Mouse (Mus musculus) lung, embryonic 14.5 days (tissue): ENCODE measurements at regions not wholly inside any gene's neighbourhood (a gene's known extent, or its start where the extent isn't known, plus 50 kb on each side); places are given as distances from the start of the nearest gene placed in this dataset.

Experiments
- ATAC-seq: fragments of 200-750 bp; cut with Nextera tagmentation; 2 replicates; pipeline ENCODE4 v1.8.0; 2017; ENCODE audit warnings: mild to moderate bottlenecking, moderate TSS enrichment, moderate library complexity; ENCODE audit not compliant: insufficient read depth
- DNase-seq: peaks from one replicate; pipeline ENCODE4 v3.0.0-alpha.2; 2015
- H3K27ac ChIP-seq: fragments of 300-500 bp; sonication (generic); 2 replicates; pipeline ENCODE4 v1.5.1; 2014; ENCODE audit warnings: low read depth, mild to moderate bottlenecking, moderate library complexity
- H3K27me3 ChIP-seq: fragments of 300-500 bp; sonication (generic); 2 replicates; pipeline ENCODE4 v1.6.1; 2014; ENCODE audit warnings: low read length, control low read depth; ENCODE audit not compliant: insufficient read depth
- H3K36me3 ChIP-seq: fragments of 300-500 bp; sonication (generic); 2 replicates; pipeline ENCODE4 v1.6.1; 2014; ENCODE audit warnings: control low read depth; ENCODE audit not compliant: insufficient read depth
- H3K4me1 ChIP-seq: fragments of 300-500 bp; sonication (generic); 2 replicates; pipeline ENCODE4 v1.6.1; 2014; ENCODE audit warnings: antibody characterized with exemption, control low read depth; ENCODE audit not compliant: insufficient read depth
- H3K4me2 ChIP-seq: fragments of 300-500 bp; sonication (generic); 2 replicates; pipeline ENCODE4 v1.6.1; 2014; ENCODE audit warnings: mild to moderate bottlenecking
- H3K4me3 ChIP-seq: fragments of 300-500 bp; sonication (generic); 2 replicates; pipeline ENCODE4 v1.5.1; 2014; ENCODE audit warnings: low read depth, low read length
- H3K9ac ChIP-seq: fragments of 300-500 bp; sonication (generic); 2 replicates; pipeline ENCODE4 v1.6.1; 2014
- H3K9me3 ChIP-seq: fragments of 300-500 bp; sonication (generic); 2 replicates; pipeline ENCODE4 v1.6.1; 2016; ENCODE audit warnings: low read depth, low read length, control low read depth
- CTCF ChIP-seq: IDR thresholded peaks from 2 replicates; pipeline ENCODE4 v1.5.1; 2016; ENCODE audit warnings: antibody characterized with exemption, low read depth
- WGBS: fragments of 180-500 bp; shearing (Covaris S2); extraction: QIAGEN DNeasy Blood & Tissue Kit; methylation state at CpG from one replicate; pipeline ENCODE4 v1.1.7; 2014; 5-methylcytosine and 5-hydroxymethylcytosine counted together

DNA sequence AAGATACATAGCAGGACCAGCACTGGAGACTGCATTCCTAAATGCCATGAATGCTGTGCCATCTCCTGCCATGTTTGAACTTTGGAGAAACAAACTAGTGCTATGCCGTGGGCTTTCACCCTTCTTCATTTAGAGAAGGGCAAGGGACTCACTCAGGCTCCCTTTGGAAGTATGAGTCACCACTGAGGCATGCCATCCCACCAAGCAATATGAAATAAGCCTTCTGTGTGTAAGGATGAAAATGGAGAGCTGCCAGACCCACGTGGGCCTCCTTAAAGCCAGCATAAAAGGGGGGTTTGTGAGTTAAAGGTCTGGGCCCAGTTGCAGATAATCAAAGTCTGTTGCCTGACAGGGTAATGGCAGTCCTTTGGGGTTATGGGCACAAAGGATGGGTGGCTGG, 159.0 kb downstream of the H2al1j start:
- Histone ChIP-seq H3K4me1 (0 out of 2 replicates have a peak, but pooled peaks cover 3% of the 10 kb centered on the region), H3K27me3 (no peaks in the 10 kb centered on the region), H3K9me3 (no peaks in the 10 kb centered on the region), H3K36me3 (no peaks in the 10 kb centered on the region), H3K4me3 (no peak overlapping the region), H3K9ac (no peak overlapping the region), H3K4me2 (no peak overlapping the region), H3K27ac (peak overlapping the region; percentile 30; the same call in 1 of the 2 replicates)
- DNase-seq (peak; percentile 51), ATAC-seq (peak; percentile 33; the same call in 1 of the 2 replicates)
- 35% methylated on average over 2 of the region's 2 CpGs for WGBS
- no peak for TF ChIP-seq CTCF

DNA sequence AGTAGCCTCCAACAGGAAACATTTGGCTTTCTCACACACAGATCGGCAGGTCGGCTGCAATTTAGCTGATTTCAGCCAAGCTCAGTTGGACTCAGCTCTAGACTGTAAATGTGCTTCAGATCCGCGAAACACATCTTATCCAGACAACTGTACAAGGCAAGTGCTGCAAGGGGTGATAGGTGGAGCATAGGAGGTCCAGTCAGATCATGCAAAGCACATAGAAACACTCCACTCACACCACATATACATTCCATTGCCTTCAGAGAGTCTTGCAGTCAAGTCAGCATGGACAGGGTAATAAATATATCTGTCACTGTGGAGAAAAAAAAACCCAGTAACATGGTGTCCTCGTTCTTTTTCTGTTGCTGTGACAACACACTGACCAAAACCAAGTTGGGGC, 160.3 kb downstream of the H2al1j start:
- Histone ChIP-seq H3K4me2 (no peak overlapping the region), H3K4me1 (0 out of 2 replicates have a peak, but pooled peaks cover 3% of the 10 kb centered on the region), H3K9ac (no peak overlapping the region), H3K36me3 (no peaks in the 10 kb centered on the region), H3K27me3 (no peaks in the 10 kb centered on the region), H3K4me3 (no peak overlapping the region), H3K27ac (no peak overlapping the region), H3K9me3 (no peaks in the 10 kb centered on the region)
- no peak for TF ChIP-seq CTCF
- ATAC-seq (peak; percentile 74; the same call in 1 of the 2 replicates), DNase-seq (peak; percentile 57)
- WGBS, result 34% methylated on average over 5 of the region's 5 CpGs

DNA sequence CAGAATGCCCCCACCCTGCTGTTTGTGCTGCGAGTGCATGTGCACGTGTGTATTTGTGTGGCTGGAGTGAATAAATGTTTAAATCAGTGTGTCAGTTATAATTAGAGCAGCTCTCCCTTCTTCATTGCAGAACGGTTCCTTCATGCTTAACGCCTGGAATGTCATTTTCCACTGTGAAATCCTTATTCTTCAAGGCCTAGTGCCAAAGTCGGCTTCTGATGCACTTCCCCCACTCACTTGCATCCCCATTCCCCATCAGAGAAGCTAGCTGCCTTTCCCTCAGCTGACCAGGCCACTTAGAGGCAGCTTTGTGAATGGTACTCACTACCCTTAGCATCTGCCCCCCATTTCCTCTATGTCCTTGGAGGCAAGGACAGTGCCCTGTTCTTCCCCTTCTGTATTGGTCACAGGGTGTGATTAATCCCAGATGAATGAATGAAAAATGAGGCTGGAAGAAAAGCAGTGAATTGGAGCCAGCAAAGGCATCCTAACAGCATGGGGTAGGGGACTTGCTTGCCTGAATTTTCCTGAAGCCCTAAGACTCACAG, 162.6 kb downstream of the H2al1j start:
- no peak for TF ChIP-seq CTCF
- no peak overlapping the region for H3K4me3 ChIP-seq
- H3K4me1 ChIP-seq, result 0 out of 2 replicates have a peak, but pooled peaks cover 3% of the 10 kb centered on the region
- DNase-seq (peak; percentile 51), ATAC-seq (no peak)
- H3K9ac ChIP-seq, result no peak overlapping the region
- no peaks in the 10 kb centered on the region for H3K36me3 ChIP-seq
- no peak overlapping the region for H3K27ac ChIP-seq
- no peaks in the 10 kb centered on the region for H3K9me3 ChIP-seq
- 42% methylated on average over 5 of the region's 5 CpGs for WGBS
- H3K4me2 ChIP-seq, result no peak overlapping the region
- H3K27me3 ChIP-seq, result no peaks in the 10 kb centered on the region

DNA sequence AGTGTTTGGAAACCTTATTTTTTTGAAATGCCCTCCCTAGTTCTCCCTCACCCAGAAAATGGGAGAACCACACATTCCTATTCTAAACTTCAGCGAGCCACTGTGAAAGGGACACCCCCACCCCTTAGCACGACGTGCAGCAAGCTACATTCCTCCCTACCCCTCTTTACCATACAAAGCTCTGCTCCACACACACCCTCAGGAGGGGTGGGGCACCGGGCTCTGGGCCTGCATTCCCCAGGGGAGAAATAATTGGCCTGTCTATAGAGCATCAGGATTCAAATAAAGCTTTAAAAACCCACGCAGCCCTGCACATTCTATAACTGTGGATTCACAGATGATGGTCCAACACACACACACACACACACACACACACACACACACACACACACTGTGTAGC, 163.6 kb downstream of the H2al1j start:
- H3K27ac ChIP-seq, result no peak overlapping the region
- no peak overlapping the region for H3K4me2 ChIP-seq
- H3K4me3 ChIP-seq, result no peak overlapping the region
- DNase-seq (peak; percentile 14), ATAC-seq (no peak)
- H3K4me1 ChIP-seq, result 0 out of 2 replicates have a peak, but pooled peaks cover 3% of the 10 kb centered on the region
- no peaks in the 10 kb centered on the region for H3K36me3 ChIP-seq
- no peak for TF ChIP-seq CTCF
- 31% methylated on average over 5 of the region's 5 CpGs for WGBS
- no peaks in the 10 kb centered on the region for H3K27me3 ChIP-seq
- H3K9ac ChIP-seq, result no peak overlapping the region
- no peaks in the 10 kb centered on the region for H3K9me3 ChIP-seq

DNA sequence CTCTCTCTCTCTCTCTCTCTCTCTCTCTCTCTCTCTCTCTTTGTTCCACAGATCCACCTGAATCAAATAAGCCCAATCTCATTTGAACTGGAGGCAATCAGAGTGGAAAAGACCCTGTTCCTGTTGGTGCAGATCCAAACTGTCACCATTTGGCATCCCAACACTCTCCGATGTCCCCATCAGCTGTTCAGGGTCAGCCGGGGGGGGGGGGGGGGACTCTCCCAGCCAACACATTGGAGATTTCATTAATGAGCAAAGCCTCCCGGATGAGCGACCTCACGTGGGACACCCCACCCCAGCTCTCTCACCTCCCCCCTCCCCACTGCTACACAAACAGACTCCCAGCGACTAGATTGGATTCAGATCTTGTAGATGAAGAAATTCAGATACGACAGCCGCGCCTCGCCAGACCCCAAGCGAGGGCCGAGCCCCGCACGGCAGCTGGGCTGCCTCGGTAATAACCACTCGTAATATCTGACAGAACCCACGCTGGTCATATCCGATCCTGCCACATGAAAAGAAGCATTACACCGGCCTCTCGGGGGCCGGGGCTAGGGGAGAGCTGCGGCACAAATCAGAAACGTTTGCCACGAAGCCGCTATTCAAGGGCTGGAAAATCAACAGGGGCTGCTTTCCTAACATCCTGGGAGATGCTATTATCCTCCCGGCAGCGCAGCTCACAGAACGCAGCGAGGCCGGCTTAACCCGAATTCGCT, 164.2 kb downstream of the H2al1j start:
- no peak overlapping the region for H3K9ac ChIP-seq
- H3K27me3 ChIP-seq, result no peaks in the 10 kb centered on the region
- 0 out of 2 replicates have a peak, but pooled peaks cover under 1% of the 10 kb centered on the region for H3K4me1 ChIP-seq
- no peaks in the 10 kb centered on the region for H3K36me3 ChIP-seq
- DNase-seq (peak; percentile 30), ATAC-seq (no peak)
- peak overlapping the region; percentile 48 for H3K4me2 ChIP-seq
- no peak overlapping the region for H3K27ac ChIP-seq
- WGBS, result 21% methylated on average over 32 of the region's 32 CpGs
- no peak for TF ChIP-seq CTCF
- no peaks in the 10 kb centered on the region for H3K9me3 ChIP-seq
- no peak overlapping the region for H3K4me3 ChIP-seq

DNA sequence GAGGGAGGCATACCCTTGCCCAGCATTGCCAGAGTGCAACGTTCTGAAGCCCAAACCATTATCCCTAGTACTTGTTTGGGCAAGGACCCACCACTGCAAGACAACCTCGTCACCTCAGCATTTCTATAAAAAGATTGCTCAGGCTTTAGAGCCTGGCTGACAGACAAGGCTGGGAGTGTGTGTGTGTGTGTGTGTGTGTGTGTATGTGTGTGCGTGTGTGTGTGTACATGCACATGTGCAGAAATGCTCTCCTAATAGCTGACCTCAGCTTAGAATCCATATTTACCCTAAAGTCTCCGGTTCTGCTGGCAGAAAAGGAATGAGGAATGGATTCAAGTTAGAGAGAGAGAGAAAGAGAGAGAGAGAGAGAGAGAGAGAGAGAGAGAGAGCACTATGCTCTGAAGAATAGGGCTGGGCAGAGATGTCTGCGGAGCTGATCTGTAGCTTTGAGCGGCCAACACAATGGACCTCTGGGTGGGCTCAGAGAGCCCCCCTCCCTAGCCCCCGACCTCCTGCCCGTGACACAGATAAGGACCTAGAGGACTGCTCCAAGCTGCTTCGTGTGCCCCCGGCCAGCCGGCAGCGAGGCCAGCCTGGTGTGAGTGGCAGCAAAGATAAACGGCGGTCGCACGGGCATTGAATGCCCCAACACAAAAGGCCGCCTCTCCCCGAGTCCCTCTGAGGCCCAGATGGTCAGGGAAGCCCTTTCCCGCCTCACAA, 166.1 kb downstream of the H2al1j start:
- Histone ChIP-seq H3K27ac (peak overlapping the region; percentile 76), H3K36me3 (no peaks in the 10 kb centered on the region), H3K4me2 (peak overlapping the region; percentile 57), H3K9ac (no peak overlapping the region; the same call in 1 of the 2 replicates), H3K9me3 (no peaks in the 10 kb centered on the region), H3K4me1 (no peaks in the 10 kb centered on the region), H3K27me3 (no peaks in the 10 kb centered on the region), H3K4me3 (0 out of 2 replicates have a peak overlapping the region, but pooled peaks have one; percentile 9)
- no peak for TF ChIP-seq CTCF
- peak; percentile 28 for DNase-seq
- peak; percentile 75; the same call in 1 of the 2 replicates for ATAC-seq
- WGBS, result 21% methylated on average over 19 of the region's 19 CpGs

DNA sequence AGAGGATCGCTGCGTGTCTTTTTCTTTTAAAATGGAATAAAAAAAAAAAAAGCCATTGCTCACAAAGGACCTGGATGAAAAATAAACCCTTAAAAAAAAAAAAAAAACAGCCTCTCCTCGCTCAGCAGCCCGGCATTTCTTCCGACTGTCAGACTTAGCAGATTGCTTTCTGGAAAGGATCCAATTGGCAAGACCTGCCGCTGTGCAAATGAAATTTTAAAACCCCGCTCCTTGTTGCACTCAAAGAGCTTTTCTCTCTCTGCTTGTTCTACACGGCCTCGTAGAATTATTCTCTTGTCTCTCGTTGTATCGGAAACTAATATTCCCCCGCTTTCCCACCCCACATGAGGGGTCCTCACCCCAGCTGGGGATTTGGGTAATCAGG, 166.6 kb downstream of the H2al1j start:
- H3K9ac ChIP-seq, result no peak overlapping the region; the same call in 1 of the 2 replicates
- H3K4me1 ChIP-seq, result no peaks in the 10 kb centered on the region
- DNase-seq, result peak; percentile 91
- H3K27me3 ChIP-seq, result no peaks in the 10 kb centered on the region
- TF ChIP-seq CTCF, result no peak
- H3K4me3 ChIP-seq, result 0 out of 2 replicates have a peak overlapping the region, but pooled peaks have one; percentile 9
- 16% methylated on average over 12 of the region's 12 CpGs for WGBS
- no peaks in the 10 kb centered on the region for H3K9me3 ChIP-seq
- ATAC-seq, result peak; percentile 57; the same call in 1 of the 2 replicates
- H3K4me2 ChIP-seq, result peak overlapping the region; percentile 57
- no peaks in the 10 kb centered on the region for H3K36me3 ChIP-seq
- peak overlapping the region; percentile 76 for H3K27ac ChIP-seq
